Mouse (Mus musculus): Measurements from ENCODE around the gene Sertad2. TPM values are rescaled to one million over a fixed set of nuclear protein-coding genes. Genes with fewer than 3 reads are reported as not detected.

The Sertad2 gene
- total RNA-seq, 2 experiments from 2014 or later: 21.5 to 25.6 TPM

DNA sequence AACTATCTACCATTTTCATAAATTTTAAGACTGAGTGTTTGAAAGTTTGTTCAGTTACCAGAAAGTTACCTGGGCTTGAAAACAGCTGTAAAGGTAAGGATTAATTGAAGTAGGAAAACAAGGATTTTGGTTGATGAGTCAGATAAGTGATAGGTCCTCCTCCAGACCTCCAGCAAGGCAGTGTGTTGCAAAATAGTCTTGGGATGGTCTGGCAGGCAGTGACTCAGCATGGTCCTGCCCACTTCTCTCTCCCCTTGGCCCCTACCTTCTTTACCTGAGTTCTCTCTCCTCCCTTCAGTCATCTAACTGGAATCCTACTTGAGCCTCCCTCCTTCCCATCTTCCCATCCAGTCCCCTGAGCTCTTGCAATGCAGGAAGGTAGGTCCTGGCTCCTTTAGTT, 43.1 kb downstream of the Sertad2 start:
- Histone ChIP-seq H3K4me3 (no peak overlapping the region), H3K27ac (no peak overlapping the region)
- DNase-seq (ENCODE audit: low spot score in 2 of 2): no peak
- no peak for TF ChIP-seq CTCF (conservative IDR thresholded peaks at IDR 0.05)

DNA sequence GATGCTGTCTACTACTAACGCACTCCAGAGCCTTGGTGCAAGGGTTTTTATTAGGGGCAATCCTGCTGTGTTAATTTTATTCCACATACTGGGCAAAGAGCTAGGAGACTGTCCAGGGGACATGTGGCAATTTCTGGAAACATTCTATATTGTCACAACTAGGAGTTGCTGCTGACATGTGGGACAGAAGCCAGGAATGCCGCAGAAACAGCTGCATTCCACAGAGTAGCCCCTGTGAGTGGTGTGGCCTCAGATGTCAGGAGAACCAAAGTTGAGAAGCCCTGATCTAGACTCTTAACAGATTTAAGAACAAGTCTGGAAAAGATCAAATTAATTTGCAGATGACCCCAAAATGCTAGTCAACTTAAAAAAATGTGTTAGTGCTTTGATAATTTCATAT, 46.3 kb downstream of the Sertad2 start:
- Histone ChIP-seq H3K4me3 (no peak overlapping the region), H3K27ac (no peak overlapping the region)
- no peak for DNase-seq (ENCODE audit: low spot score in 2 of 2)
- no peak for TF ChIP-seq CTCF (conservative IDR thresholded peaks at IDR 0.05)

GRCm38 (mm10) chr11:20592010-20592409, 49.0 kb downstream of the Sertad2 start:
- H3K4me3 ChIP-seq: no peak overlapping the region
- DNase-seq (ENCODE audit: low spot score in 2 of 2): no peak
- no peak for TF ChIP-seq CTCF (conservative IDR thresholded peaks at IDR 0.05)
- H3K27ac ChIP-seq: no peak overlapping the region

DNA sequence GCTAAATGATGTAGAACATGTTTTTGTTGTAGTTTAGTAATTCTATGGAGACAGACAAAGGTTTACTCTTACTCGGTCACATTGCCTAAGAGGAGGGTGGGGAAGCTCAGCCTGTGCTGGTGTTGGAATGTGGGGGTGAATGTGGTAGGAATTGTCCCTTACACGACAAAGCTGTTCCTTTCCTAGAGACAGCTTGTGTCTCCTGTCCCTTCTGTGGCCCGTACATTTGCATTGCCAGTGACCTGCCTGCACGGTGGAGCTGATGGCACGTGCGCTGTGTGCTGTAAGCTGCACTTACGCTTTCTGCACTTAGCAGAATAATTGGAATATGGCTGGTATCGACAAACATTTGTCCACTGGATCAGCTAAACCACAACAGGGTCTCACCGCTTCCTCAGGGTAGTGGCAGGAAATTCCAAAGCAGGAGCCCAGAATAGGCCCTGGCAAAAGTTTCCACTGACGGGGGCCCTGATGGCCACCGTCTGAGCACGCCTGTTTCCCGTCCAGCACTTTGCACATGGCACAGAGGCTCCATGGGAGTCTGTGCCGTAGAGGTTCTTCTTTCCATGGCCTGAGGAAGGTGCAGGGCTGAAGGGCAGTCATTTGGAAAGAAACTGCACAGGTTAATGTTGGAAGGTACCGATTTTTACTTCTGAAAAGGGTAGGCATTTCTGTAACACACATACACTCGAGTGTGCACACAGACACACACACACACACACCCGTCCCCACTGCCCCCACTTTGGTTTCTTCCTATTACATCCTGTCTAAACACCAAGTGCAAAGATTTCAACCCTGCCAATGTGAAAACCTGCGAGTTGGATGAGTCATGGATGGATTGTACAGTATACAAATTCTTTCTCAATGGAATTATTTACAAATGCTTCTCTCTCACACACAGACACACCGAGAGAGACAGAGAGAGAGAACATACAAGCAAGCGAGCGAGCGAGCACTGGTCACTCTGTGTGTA, 51.5 kb downstream of the Sertad2 start:
- Histone ChIP-seq H3K27ac (no peak overlapping the region), H3K4me3 (no peak overlapping the region)
- TF ChIP-seq CTCF (conservative IDR thresholded peaks at IDR 0.05): no peak
- no peak for DNase-seq (ENCODE audit: low spot score in 2 of 2)

DNA sequence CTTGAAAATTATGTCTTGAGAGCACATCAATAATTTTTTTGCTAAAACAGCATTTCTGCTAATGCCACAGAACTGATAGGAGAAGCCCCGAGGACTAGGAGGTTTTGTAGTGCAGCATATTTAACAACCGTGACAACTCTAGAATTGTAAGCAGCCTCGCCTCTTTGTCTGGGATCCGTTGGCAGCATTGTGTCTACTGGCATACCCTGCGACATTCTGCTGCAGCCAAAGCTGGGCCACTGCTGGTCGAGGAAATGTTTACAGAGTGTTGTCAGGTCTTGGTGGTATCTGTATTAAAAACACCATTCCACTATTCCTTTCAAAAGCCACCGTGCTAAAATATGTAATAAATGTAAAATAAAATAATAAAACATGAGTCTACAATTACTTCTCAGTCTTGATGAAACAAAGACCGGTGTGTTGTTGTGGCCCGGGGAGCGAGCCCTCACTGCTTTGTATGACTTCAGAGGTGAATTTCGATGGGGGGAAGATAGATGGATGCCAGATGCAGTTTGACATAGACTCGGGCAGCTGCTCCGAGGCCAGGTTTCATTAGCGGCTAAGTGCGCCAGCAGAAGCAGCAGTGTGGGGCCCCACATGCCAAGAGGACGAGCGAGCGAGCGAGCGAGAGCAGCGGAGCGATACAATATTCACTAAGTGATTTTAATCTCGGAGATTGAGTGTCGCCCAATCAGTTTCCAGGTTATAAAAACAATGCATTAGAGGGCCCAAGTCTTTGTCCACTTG, 60.2 kb downstream of the Sertad2 start:
- peak; percentile 40 to 60 for DNase-seq (ENCODE audit: low spot score in 2 of 2)
- TF ChIP-seq CTCF (conservative IDR thresholded peaks at IDR 0.05): no peak
- peak overlapping the region; percentile 48 for H3K4me3 ChIP-seq
- peak overlapping the region; percentile 84 for H3K27ac ChIP-seq

DNA sequence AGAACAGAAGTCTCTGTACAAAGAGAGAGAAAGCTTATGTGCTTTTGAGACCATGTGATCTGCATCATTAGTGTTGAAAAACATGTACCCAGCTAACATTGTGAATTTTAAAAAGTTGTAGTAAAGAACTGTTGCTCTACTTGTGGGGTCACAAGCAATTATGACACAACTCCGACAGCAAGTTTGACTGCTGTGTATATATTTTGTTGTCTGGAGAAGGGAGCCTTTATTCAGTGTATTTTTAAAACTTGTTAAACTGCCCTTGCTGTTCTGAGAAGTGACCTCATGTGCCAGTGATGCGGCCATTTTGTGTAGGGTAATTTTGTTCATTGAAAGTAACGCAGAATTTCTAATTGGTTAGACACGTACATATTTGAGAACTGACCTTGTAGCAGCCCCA, 61.1 kb downstream of the Sertad2 start:
- Histone ChIP-seq H3K4me3 (no peak overlapping the region), H3K27ac (peak overlapping the region; percentile 84)
- DNase-seq (ENCODE audit: low spot score in 2 of 2): no peak
- no peak for TF ChIP-seq CTCF (conservative IDR thresholded peaks at IDR 0.05)

DNA sequence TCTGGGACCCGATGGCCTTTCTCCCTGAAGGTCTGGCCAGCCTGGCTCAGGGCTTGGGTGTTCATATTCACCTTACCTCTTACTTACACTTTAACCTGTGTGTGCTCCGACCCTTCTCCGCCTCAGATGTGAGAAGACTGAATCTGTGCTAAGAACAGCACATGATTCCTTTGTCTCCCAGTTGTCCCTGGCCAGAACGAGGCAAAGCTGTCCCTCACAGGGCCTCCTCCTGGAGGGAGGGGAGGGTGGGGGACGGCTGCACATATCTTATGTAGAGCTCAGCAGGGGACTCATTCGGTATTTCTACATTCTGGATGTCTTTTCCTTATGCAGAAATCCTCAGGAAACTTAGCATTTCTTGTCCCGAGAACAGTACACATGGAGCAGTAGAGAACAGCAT, 62.6 kb downstream of the Sertad2 start:
- no peak for TF ChIP-seq CTCF (conservative IDR thresholded peaks at IDR 0.05)
- DNase-seq (ENCODE audit: low spot score in 2 of 2): no peak
- H3K27ac ChIP-seq: no peak overlapping the region

GRCm38 (mm10) chr11:20608442-20608841, 65.4 kb downstream of the Sertad2 start:
- no peak for TF ChIP-seq CTCF (conservative IDR thresholded peaks at IDR 0.05)
- DNase-seq (ENCODE audit: low spot score in 2 of 2): peak in 1 of 2 experiments; percentile 19
- H3K4me3 ChIP-seq: no peak overlapping the region

More for the DNA sequence above, 62.6 kb downstream of the Sertad2 start:
- H3K4me3 ChIP-seq: no peak overlapping the region

GRCm38 (mm10) chr11:20613223-20613622, 70.2 kb downstream of the Sertad2 start:
- no peak for DNase-seq (ENCODE audit: low spot score in 2 of 2)
- no peak for TF ChIP-seq CTCF (conservative IDR thresholded peaks at IDR 0.05)
- H3K27ac ChIP-seq: no peak overlapping the region
- no peak overlapping the region for H3K4me3 ChIP-seq

More at GRCm38 (mm10) chr11:20608442-20608841, 65.4 kb downstream of the Sertad2 start:
- no peak overlapping the region; the same call in 1 of the 2 replicates for H3K27ac ChIP-seq

- no peak overlapping the region for H3K4me3 ChIP-seq
- TF ChIP-seq CTCF (conservative IDR thresholded peaks at IDR 0.05): no peak
- H3K27ac ChIP-seq: peak overlapping the region; percentile 81
- DNase-seq (ENCODE audit: low spot score in 2 of 2): peak in 1 of 2 experiments; percentile 18
Observed at GRCm38 (mm10) chr11:20616103-20616502, 73.0 kb downstream of the Sertad2 start.

- DNase-seq (ENCODE audit: low spot score in 2 of 2): no peak
- TF ChIP-seq CTCF (conservative IDR thresholded peaks at IDR 0.05): peak; percentile 35
- no peak overlapping the region for H3K4me3 ChIP-seq
- H3K27ac ChIP-seq: no peak overlapping the region
Observed at GRCm38 (mm10) chr11:20627146-20627545, 84.1 kb downstream of the Sertad2 start.

DNA sequence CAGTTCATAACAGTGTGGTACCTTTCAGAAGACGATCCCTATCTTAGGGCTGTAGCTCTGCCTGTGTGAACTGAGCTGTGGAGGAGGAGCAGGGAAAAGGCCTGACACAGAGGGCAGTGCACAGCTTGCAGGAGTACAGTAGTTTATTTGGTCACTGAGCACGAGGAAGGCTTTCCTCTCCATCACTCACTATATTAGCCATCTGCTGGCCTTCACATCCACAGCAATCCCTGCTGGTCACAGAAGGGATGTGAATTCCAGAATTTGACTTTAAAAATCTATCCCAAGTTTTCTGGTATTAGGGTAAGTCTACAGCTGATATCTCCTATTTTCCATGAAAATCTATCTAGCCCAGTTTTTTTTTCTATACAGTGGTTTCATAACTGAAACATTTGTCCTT, 85.2 kb downstream of the Sertad2 start:
- peak; percentile 58 for TF ChIP-seq CTCF (conservative IDR thresholded peaks at IDR 0.05)
- Histone ChIP-seq H3K4me3 (no peak overlapping the region), H3K27ac (no peak overlapping the region)
- no peak for DNase-seq (ENCODE audit: low spot score in 2 of 2)

- no peak for TF ChIP-seq CTCF (conservative IDR thresholded peaks at IDR 0.05)
- no peak overlapping the region for H3K27ac ChIP-seq
- DNase-seq (ENCODE audit: low spot score in 2 of 2): no peak
- H3K4me3 ChIP-seq: no peak overlapping the region
Observed at GRCm38 (mm10) chr11:20629700-20630099, 86.6 kb downstream of the Sertad2 start.
